Mouse (Mus musculus) liver, adult 2 months (tissue): ENCODE data around the gene Fam199x. TPM values are rescaled to one million over a fixed set of nuclear protein-coding genes. Genes with fewer than 3 reads are reported as not detected.

Experiments used
- DNase-seq: peaks from one replicate; pipeline ENCODE4 v3.0.0-alpha.2; 2011; ENCODE audit warnings: low read depth, low spot score; ENCODE audit errors: extremely low read depth
- H3K27ac ChIP-seq: fragments of 200-500 bp; replicated peaks from 2 replicates; pipeline ENCODE4 v1.5.1; 2012; ENCODE audit warnings: low read depth, mild to moderate bottlenecking, control low read depth, inconsistent platforms, low read length; ENCODE audit not compliant: insufficient read depth
- H3K27me3 ChIP-seq: fragments of 200-500 bp; 2 replicates; pipeline ENCODE4 v1.6.1; 2012; ENCODE audit warnings: mild to moderate bottlenecking, moderate library complexity, low read length, inconsistent platforms; ENCODE audit not compliant: control insufficient read depth, insufficient read depth
- H3K36me3 ChIP-seq: fragments of 200-500 bp; 2 replicates; pipeline ENCODE4 v1.6.1; 2012; ENCODE audit warnings: low read length, inconsistent platforms; ENCODE audit not compliant: control insufficient read depth, insufficient read depth
- H3K4me1 ChIP-seq: fragments of 200-500 bp; 2 replicates; pipeline ENCODE4 v1.6.1; 2011; ENCODE audit warnings: low read length; ENCODE audit not compliant: control insufficient read depth, insufficient read depth
- H3K4me3 ChIP-seq: fragments of 200-500 bp; 2 replicates; pipeline ENCODE4 v1.5.1; 2011; ENCODE audit warnings: low read depth, mild to moderate bottlenecking, control low read depth, low read length, moderate library complexity; ENCODE audit not compliant: insufficient read depth
- H3K79me2 ChIP-seq: fragments of 200-500 bp; 2 replicates; pipeline ENCODE4 v1.6.1; 2012; ENCODE audit warnings: inconsistent platforms, mild to moderate bottlenecking, low read length, moderate library complexity; ENCODE audit not compliant: control insufficient read depth, insufficient read depth
- H3K9ac ChIP-seq: fragments of 200-500 bp; 2 replicates; pipeline ENCODE4 v1.6.1; 2012; ENCODE audit warnings: low read depth, mild to moderate bottlenecking, control low read depth, inconsistent platforms, low read length
- CTCF ChIP-seq: fragments of 200-500 bp; IDR thresholded peaks from 2 replicates; pipeline ENCODE4 v1.5.1; 2011; ENCODE audit warnings: low read depth, low read length, control low read depth
- POLR2A ChIP-seq: fragments of 200-500 bp; IDR thresholded peaks from 2 replicates; pipeline ENCODE4 v1.6.1; 2011; ENCODE audit warnings: low read length, control low read depth; ENCODE audit not compliant: insufficient read depth; ENCODE audit errors: extremely low read depth
- WGBS: fragments of 180-500 bp; shearing (Covaris S2); methylation state at CpG from one replicate; pipeline ENCODE4 v1.1.7; 2018; 5-methylcytosine and 5-hydroxymethylcytosine counted together
- polyA plus RNA-seq: library from polyadenylated mRNA; depleted of rRNA; stranded (reverse); fragments of >200 nt; gene quantifications from 2 replicates; pipeline ENCODE4 v1.2.3, GENCODE M21; 2012
- total RNA-seq: library from RNA; depleted of rRNA; stranded (reverse); fragments of >200 nt; gene quantifications from 2 replicates; pipeline ENCODE4 v1.2.3, GENCODE M21; 2014

Fam199x gene
- total and polyA plus RNA-seq, 2 experiments = 0.48 to 6.1 TPM

GRCm38 (mm10) chrX:137031726-137032125, 17.7 kb upstream of the Fam199x start:
- H3K79me2 ChIP-seq = no peaks in the 10 kb centered on the region
- no peak overlapping the region for H3K27ac ChIP-seq
- H3K4me3 ChIP-seq = no peak overlapping the region
- H3K27me3 ChIP-seq = no peaks in the 10 kb centered on the region
- no peak overlapping the region for H3K9ac ChIP-seq
- H3K36me3 ChIP-seq = peaks cover 1% of the 10 kb centered on the region; the same call in 1 of the 2 replicates
- TF ChIP-seq CTCF (no peak), POLR2A (no peak)
- H3K4me1 ChIP-seq = no peaks in the 10 kb centered on the region
- no peak for DNase-seq
- WGBS = 92% methylated on average over 5 of the region's 5 CpGs

- Histone ChIP-seq H3K9ac (no peak overlapping the region), H3K27me3 (no peaks in the 10 kb centered on the region), H3K27ac (no peak overlapping the region), H3K4me3 (no peak overlapping the region), H3K36me3 (no peaks in the 10 kb centered on the region), H3K4me1 (no peaks in the 10 kb centered on the region; the same call in 1 of the 2 replicates), H3K79me2 (no peaks in the 10 kb centered on the region)
- no peak for DNase-seq
- TF ChIP-seq POLR2A (no peak), CTCF (no peak)
- 83% methylated on average over 4 of the region's 4 CpGs for WGBS
These were observed 15.1 kb upstream of the Fam199x start for GRCm38 (mm10) chrX:137034322-137034721.

- no peaks in the 10 kb centered on the region; the same call in 1 of the 2 replicates for H3K4me1 ChIP-seq
- TF ChIP-seq POLR2A = no peak
- TF ChIP-seq CTCF = no peak
- no peaks in the 10 kb centered on the region for H3K36me3 ChIP-seq
- no peaks in the 10 kb centered on the region for H3K27me3 ChIP-seq
- WGBS = 3% methylated on average over 12 of the region's 12 CpGs
- H3K79me2 ChIP-seq = no peaks in the 10 kb centered on the region
- H3K9ac ChIP-seq = peak overlapping the region; percentile 53
- no peak for DNase-seq
- H3K27ac ChIP-seq = no peak overlapping the region
- peak overlapping the region; percentile 66 for H3K4me3 ChIP-seq
These were observed 11.9 kb upstream of the Fam199x start for GRCm38 (mm10) chrX:137037470-137037999.

DNA sequence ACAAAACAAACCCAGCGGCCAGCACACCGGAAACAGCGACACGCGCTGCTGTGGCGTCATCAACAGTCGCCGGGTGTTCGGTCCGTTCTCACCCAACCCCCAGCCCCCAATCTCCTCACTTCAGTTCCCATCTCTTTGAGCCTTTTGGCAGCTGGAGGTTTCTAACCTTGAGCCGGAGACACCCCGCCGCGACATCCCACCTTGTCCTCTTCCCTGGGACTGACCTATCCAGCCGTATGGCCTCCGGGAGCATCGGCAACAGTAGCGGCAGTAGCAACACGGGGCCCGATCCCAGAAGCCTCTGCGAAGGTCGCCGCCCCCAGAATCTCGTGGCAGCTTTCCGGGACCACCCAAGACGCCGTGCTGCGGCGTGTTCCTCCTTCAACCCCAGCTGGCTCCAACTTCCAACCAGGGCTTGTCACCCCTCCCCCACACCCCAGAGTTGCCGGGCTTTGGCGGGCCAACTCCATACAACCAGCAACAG, 11.4 kb upstream of the Fam199x start, which contains the start of gene Slc25a53:
Slc25a53 (minus strand) TSS at position 303 of the 484 bp plus-strand sequence.
- DNase-seq = peak; percentile 63
- 0% methylated on average over 31 of the region's 31 CpGs for WGBS
- Histone ChIP-seq H3K79me2 (no peaks in the 10 kb centered on the region), H3K36me3 (no peaks in the 10 kb centered on the region), H3K27ac (peak within 1 kb of the TSS; percentile 69), H3K27me3 (no peaks in the 10 kb centered on the region), H3K9ac (peak within 1 kb of the TSS; percentile 67), H3K4me1 (no peaks in the 10 kb centered on the region; the same call in 1 of the 2 replicates), H3K4me3 (peak within 1 kb of the TSS; percentile 66)
- TF ChIP-seq CTCF = no peak
- TF ChIP-seq POLR2A = no peak

GRCm38 (mm10) chrX:137038502-137038901, 10.9 kb upstream of the Fam199x start:
- no peaks in the 10 kb centered on the region; the same call in 1 of the 2 replicates for H3K4me1 ChIP-seq
- no peaks in the 10 kb centered on the region for H3K27me3 ChIP-seq
- 35% methylated on average over 7 of the region's 7 CpGs for WGBS
- H3K27ac ChIP-seq = peak overlapping the region; percentile 69; the same call in 1 of the 2 replicates
- no peak overlapping the region; the same call in 1 of the 2 replicates for H3K9ac ChIP-seq
- no peaks in the 10 kb centered on the region for H3K36me3 ChIP-seq
- peak overlapping the region; percentile 66 for H3K4me3 ChIP-seq
- TF ChIP-seq POLR2A (no peak), CTCF (no peak)
- H3K79me2 ChIP-seq = no peaks in the 10 kb centered on the region
- DNase-seq = no peak

GRCm38 (mm10) chrX:137049060-137049424, 352 bp upstream of the Fam199x start:
- H3K36me3 ChIP-seq = no peaks in the 10 kb centered on the region
- H3K27me3 ChIP-seq = no peaks in the 10 kb centered on the region
- WGBS = 22% methylated on average over 9 of the region's 11 CpGs
- TF ChIP-seq POLR2A (no peak), CTCF (no peak)
- peak overlapping the region; percentile 52; the same call in 1 of the 2 replicates for H3K9ac ChIP-seq
- H3K4me3 ChIP-seq = peak overlapping the region; percentile 97; the same call in 1 of the 2 replicates
- H3K27ac ChIP-seq = no peak overlapping the region
- DNase-seq = no peak
- H3K79me2 ChIP-seq = no peaks in the 10 kb centered on the region; the same call in 1 of the 2 replicates
- peaks cover 2% of the 10 kb centered on the region; the same call in 1 of the 2 replicates for H3K4me1 ChIP-seq
